Comparison of ENCODE assay signal across 8 mouse cellular contexts in the genomic region with DNA sequence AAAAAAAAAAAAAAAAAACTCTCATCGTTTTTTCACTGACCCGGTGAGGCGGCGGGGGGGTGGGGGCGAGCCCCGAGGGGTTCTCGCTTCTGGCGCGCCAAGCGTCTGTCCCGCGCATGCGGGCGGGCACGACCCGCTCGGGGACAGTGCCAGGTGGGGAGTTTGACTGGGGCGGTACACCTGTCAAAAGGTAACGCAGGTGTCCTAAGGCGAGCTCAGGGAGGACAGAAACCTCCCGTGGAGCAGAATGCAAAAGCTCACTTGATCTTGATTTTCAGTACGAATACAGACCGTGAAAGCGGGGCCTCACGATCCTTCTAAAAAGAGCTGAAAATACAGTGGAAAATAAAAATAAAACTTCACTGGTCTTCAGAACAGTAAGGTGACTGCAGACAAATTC. TPM values are rescaled to one million over a fixed set of nuclear protein-coding genes. Genes with fewer than 3 reads are reported as not detected.
DNase-seq lines count a peak whose midpoint lies in the region; ATAC-seq lines count a peak whose summit lies in the region.

No protein-coding gene starts in this region.

- H3K9ac ChIP-seq in heart, embryonic 12.5 days = no peak overlapping the region
- no peak overlapping the region for H3K9ac ChIP-seq in kidney, embryonic 14.5 days (ENCODE audit: low read depth, low read length)
- H3K9ac ChIP-seq in limb, embryonic 13.5 days = no peak overlapping the region
- H3K9ac ChIP-seq in midbrain, embryonic 15.5 days = no peak overlapping the region

- H3K4me3 ChIP-seq in heart, embryonic 12.5 days = no peak overlapping the region
- no peak overlapping the region for H3K4me3 ChIP-seq in kidney, embryonic 14.5 days (ENCODE audit: low read length)
- no peak overlapping the region for H3K4me3 ChIP-seq in limb, embryonic 13.5 days
- H3K4me3 ChIP-seq in midbrain, embryonic 15.5 days = no peak overlapping the region

- no peak overlapping the region for H3K27ac ChIP-seq in heart, embryonic 12.5 days (ENCODE audit: poor library complexity, severe bottlenecking)
- no peak overlapping the region for H3K27ac ChIP-seq in kidney, embryonic 14.5 days (ENCODE audit: low read depth, low read length)
- H3K27ac ChIP-seq in limb, embryonic 13.5 days = no peak overlapping the region
- no peak overlapping the region for H3K27ac ChIP-seq in midbrain, embryonic 15.5 days

- 25% methylated on average over 25 of the region's 25 CpGs for WGBS in heart, embryonic 12.5 days
- WGBS in kidney, embryonic 14.5 days = 36% methylated on average over 25 of the region's 25 CpGs
- WGBS in limb, embryonic 13.5 days = 31% methylated on average over 25 of the region's 25 CpGs
- 34% methylated on average over 25 of the region's 25 CpGs for WGBS in midbrain, embryonic 15.5 days

- no peak overlapping the region for H3K4me2 ChIP-seq in heart, embryonic 12.5 days
- no peak overlapping the region for H3K4me2 ChIP-seq in kidney, embryonic 14.5 days (replicated peaks; ENCODE audit: low read depth, low read length)
- no peak overlapping the region for H3K4me2 ChIP-seq in limb, embryonic 13.5 days (replicated peaks)
- no peak overlapping the region for H3K4me2 ChIP-seq in midbrain, embryonic 15.5 days

- no peaks in the 10 kb centered on the region for H3K27me3 ChIP-seq in heart, embryonic 12.5 days (replicated peaks)
- H3K27me3 ChIP-seq in kidney, embryonic 14.5 days (ENCODE audit: control insufficient read depth, insufficient read depth, low read length) = no peaks in the 10 kb centered on the region
- H3K27me3 ChIP-seq in limb, embryonic 13.5 days = no peaks in the 10 kb centered on the region
- H3K27me3 ChIP-seq in midbrain, embryonic 15.5 days (replicated peaks) = no peaks in the 10 kb centered on the region

- ATAC-seq in erythroid progenitor cell, adult 5-6 weeks (replicated peaks; ENCODE audit: low FRiP score, poor library complexity, severe bottlenecking) = peak; percentile 100
- ATAC-seq in heart, embryonic 12.5 days (ENCODE audit: insufficient number of reproducible peaks, low FRiP score) = peak; percentile 100
- ATAC-seq in kidney, embryonic 14.5 days (ENCODE audit: low FRiP score, low TSS enrichment) = peak; percentile 100
- ATAC-seq in limb, embryonic 13.5 days (ENCODE audit: low FRiP score, low read depth) = peak; percentile 100
- peak; percentile 100 for ATAC-seq in midbrain, embryonic 15.5 days (replicated peaks)

- DNase-seq in 3T3-L1 (ENCODE audit: low read depth, low spot score) = peak; percentile 96
- peak; percentile 96 to 97 for DNase-seq in adrenal gland, postnatal 36 days
- peak; percentile 94 to 99 for DNase-seq in spleen, postnatal 10 days (ENCODE audit: low spot score in 2 of 2)

- H3K4me1 ChIP-seq in heart, embryonic 12.5 days (replicated peaks) = peaks cover 12% of the 10 kb centered on the region
- H3K4me1 ChIP-seq in kidney, embryonic 14.5 days (ENCODE audit: control insufficient read depth, insufficient read depth, low read length) = no peaks in the 10 kb centered on the region
- H3K4me1 ChIP-seq in limb, embryonic 13.5 days = peaks cover 6% of the 10 kb centered on the region; the same call in 1 of the 2 replicates
- no peaks in the 10 kb centered on the region for H3K4me1 ChIP-seq in midbrain, embryonic 15.5 days

- H3K36me3 ChIP-seq in heart, embryonic 12.5 days = no peaks in the 10 kb centered on the region
- H3K36me3 ChIP-seq in kidney, embryonic 14.5 days (ENCODE audit: control insufficient read depth, insufficient read depth, low read length) = no peaks in the 10 kb centered on the region
- H3K36me3 ChIP-seq in limb, embryonic 13.5 days = no peaks in the 10 kb centered on the region
- H3K36me3 ChIP-seq in midbrain, embryonic 15.5 days (replicated peaks) = no peaks in the 10 kb centered on the region

- no peaks in the 10 kb centered on the region for H3K9me3 ChIP-seq in heart, embryonic 12.5 days (replicated peaks)
- H3K9me3 ChIP-seq in kidney, embryonic 14.5 days (ENCODE audit: control insufficient read depth, low read length) = no peaks in the 10 kb centered on the region
- no peaks in the 10 kb centered on the region for H3K9me3 ChIP-seq in limb, embryonic 13.5 days
- H3K9me3 ChIP-seq in midbrain, embryonic 15.5 days = no peaks in the 10 kb centered on the region

RNA-seq across cellular contexts. Expression of a gene that starts 11.2 kb away (rescaled TPM):
- 1 to 10 TPM; 2.9 to 3.1 TPM for total RNA-seq in adrenal gland, postnatal 36 days (2021)
- total RNA-seq in erythroid progenitor cell, adult 5-6 weeks (2015; ENCODE audit: low replicate concordance) = under 0.01 TPM in 1 of 2 replicates, not detected in the other
- 0.13 and 0.23 TPM in 2 replicates for total RNA-seq in erythroid progenitor cell, adult 5-6 weeks (2017; ENCODE audit: low replicate concordance)
- 6.5 and 7.0 TPM in 2 replicates for polyA plus RNA-seq in heart, embryonic 12.5 days (2016; fragmentation: Nextera tagmentation; extraction: Ambion mirVana)
- 4.0 and 4.3 TPM in 2 replicates for polyA plus RNA-seq in kidney, embryonic 14.5 days (2014; fragmentation: Nextera tagmentation; extraction: Ambion mirVana)
- polyA plus RNA-seq in limb, embryonic 13.5 days (2015; fragmentation: Nextera tagmentation; extraction: Ambion mirVana) = 9.1 and 9.3 TPM in 2 replicates
- 11.1 and 11.6 TPM in 2 replicates for polyA plus RNA-seq in midbrain, embryonic 15.5 days (2015; fragmentation: Nextera tagmentation; extraction: Ambion mirVana)

RNA-seq across cellular contexts. Expression of a gene that starts 13.8 kb away (rescaled TPM):
- total RNA-seq in adrenal gland, postnatal 36 days (2021) = not detected
- not detected in 2 replicates for total RNA-seq in erythroid progenitor cell, adult 5-6 weeks (2015; ENCODE audit: low replicate concordance)
- total RNA-seq in erythroid progenitor cell, adult 5-6 weeks (2017; ENCODE audit: low replicate concordance) = 0.38 TPM in 1 of 2 replicates, not detected in the other
- 0.24 and 0.26 TPM in 2 replicates for polyA plus RNA-seq in heart, embryonic 12.5 days (2016; fragmentation: Nextera tagmentation; extraction: Ambion mirVana)
- polyA plus RNA-seq in kidney, embryonic 14.5 days (2014; fragmentation: Nextera tagmentation; extraction: Ambion mirVana) = 0.27 and 0.37 TPM in 2 replicates
- polyA plus RNA-seq in limb, embryonic 13.5 days (2015; fragmentation: Nextera tagmentation; extraction: Ambion mirVana) = 0.28 and 0.38 TPM in 2 replicates
- 2.6 and 3.3 TPM in 2 replicates for polyA plus RNA-seq in midbrain, embryonic 15.5 days (2015; fragmentation: Nextera tagmentation; extraction: Ambion mirVana)

RNA-seq across cellular contexts. Expression of a gene that starts 19.7 kb away (rescaled TPM):
- total RNA-seq in adrenal gland, postnatal 36 days (2021) = 100 to 1,000 TPM; 219 to 220 TPM
- total RNA-seq in erythroid progenitor cell, adult 5-6 weeks (2015; ENCODE audit: low replicate concordance) = 110 and 161 TPM in 2 replicates
- total RNA-seq in erythroid progenitor cell, adult 5-6 weeks (2017; ENCODE audit: low replicate concordance) = 31.6 and 40.6 TPM in 2 replicates
- 310 and 321 TPM in 2 replicates for polyA plus RNA-seq in heart, embryonic 12.5 days (2016; fragmentation: Nextera tagmentation; extraction: Ambion mirVana)
- polyA plus RNA-seq in kidney, embryonic 14.5 days (2014; fragmentation: Nextera tagmentation; extraction: Ambion mirVana) = 376 and 405 TPM in 2 replicates
- 356 and 360 TPM in 2 replicates for polyA plus RNA-seq in limb, embryonic 13.5 days (2015; fragmentation: Nextera tagmentation; extraction: Ambion mirVana)
- 262 and 275 TPM in 2 replicates for polyA plus RNA-seq in midbrain, embryonic 15.5 days (2015; fragmentation: Nextera tagmentation; extraction: Ambion mirVana)

RNA-seq across cellular contexts. Expression of a gene that starts 53.7 kb away (rescaled TPM):
- total RNA-seq in adrenal gland, postnatal 36 days (2021) = 1 to 10 TPM; 8.6 to 9.3 TPM
- 4.6 TPM in 1 of 2 replicates, not detected in the other for total RNA-seq in erythroid progenitor cell, adult 5-6 weeks (2015; ENCODE audit: low replicate concordance)
- total RNA-seq in erythroid progenitor cell, adult 5-6 weeks (2017; ENCODE audit: low replicate concordance) = not detected in 2 replicates
- polyA plus RNA-seq in heart, embryonic 12.5 days (2016; fragmentation: Nextera tagmentation; extraction: Ambion mirVana) = 8.3 and 9.0 TPM in 2 replicates
- polyA plus RNA-seq in kidney, embryonic 14.5 days (2014; fragmentation: Nextera tagmentation; extraction: Ambion mirVana) = 10.2 and 11.1 TPM in 2 replicates
- polyA plus RNA-seq in limb, embryonic 13.5 days (2015; fragmentation: Nextera tagmentation; extraction: Ambion mirVana) = 12.6 and 14.3 TPM in 2 replicates
- 63.2 and 67.6 TPM in 2 replicates for polyA plus RNA-seq in midbrain, embryonic 15.5 days (2015; fragmentation: Nextera tagmentation; extraction: Ambion mirVana)
